In genomic region chr10:80442989-80443388, GRCm38 (mm10) we compare ENCODE assay signal across 22 mouse cellular contexts. TPM values are rescaled to one million over a fixed set of nuclear protein-coding genes. Genes with fewer than 3 reads are reported as not detected.
DNase-seq lines count a peak whose midpoint lies in the region; ATAC-seq and TF ChIP-seq lines count a peak whose summit lies in the region.
"Had no signal": no experiment of that assay in that cellular context is flagged by ENCODE, and none has a peak within 500 bp of the region (broad histone marks: within the 10 kb centered on the region; RNA-seq: fewer than 3 reads in every experiment).

No protein-coding gene starts in this region.

- peaks cover 52% of the 10 kb centered on the region for H3K27me3 ChIP-seq in heart, embryonic 13.5 days (replicated peaks)
- H3K27me3 ChIP-seq in midbrain, embryonic 16.5 days (ENCODE audit: control insufficient read depth, insufficient read depth, low read depth, low read length), result no peaks in the 10 kb centered on the region; the same call in 1 of the 2 replicates
- H3K27me3 ChIP-seq in midbrain, embryonic 11.5 days (ENCODE audit: control insufficient read depth, insufficient read depth, low read length), result no peaks in the 10 kb centered on the region
- H3K27me3 ChIP-seq in CH12.LX (replicated peaks), result peaks cover 9% of the 10 kb centered on the region
- no peaks in the 10 kb centered on the region for H3K27me3 ChIP-seq in liver, embryonic 16.5 days (ENCODE audit: control insufficient read depth, insufficient read depth, low read depth, low read length)
- H3K27me3 ChIP-seq: midbrain, embryonic 15.5 days had no signal

- no peaks in the 10 kb centered on the region for H3K79me2 ChIP-seq in CH12.LX (replicated peaks; ENCODE audit: control insufficient read depth, extremely low read depth, insufficient read depth, poor library complexity, severe bottlenecking)

- H3K4me3 ChIP-seq in heart, embryonic 13.5 days, result no peak overlapping the region
- H3K4me3 ChIP-seq in midbrain, embryonic 16.5 days (ENCODE audit: low read depth, low read length), result no peak overlapping the region
- H3K4me3 ChIP-seq in midbrain, embryonic 11.5 days (ENCODE audit: low read depth, low read length), result no peak overlapping the region
- H3K4me3 ChIP-seq in CH12.LX (replicated peaks in 1 of 3; ENCODE audit: low read depth in 2 of 3, low read length in 2 of 3, poor library complexity in 1 of 3), result no peak overlapping the region
- H3K4me3 ChIP-seq in liver, embryonic 16.5 days (ENCODE audit: low read depth, low read length), result no peak overlapping the region
- H3K4me3 ChIP-seq: forebrain, embryonic 12.5 days; heart, adult 2 months; lung, embryonic 15.5 days; midbrain, embryonic 15.5 days had no signal

- peak; percentile 49; the same call in 1 of the 2 replicates for TF ChIP-seq POLR2A in CH12.LX (IDR thresholded peaks at IDR 0.05; ENCODE audit: low read depth, low read length)

- intact Hi-C loops in heart, postnatal 14 days (cut with DNase I), result no loop called here

- DNase-seq in heart, postnatal 14 days, result no peak
- no peak for DNase-seq in midbrain, embryonic 11.5 days (ENCODE audit: low spot score, missing footprints)
- DNase-seq in CH12.LX (ENCODE audit: extremely low read depth), result peak; percentile 97
- DNase-seq in kidney, postnatal 4 days, result no peak
- DNase-seq: cerebellum, adult 2 months; cerebellum, postnatal 36 days; gastrocnemius, postnatal 14 days; heart, adult 2 months; retina, postnatal 1 day; thymus, postnatal 14 days had no signal

- peaks cover 9% of the 10 kb centered on the region for H3K4me1 ChIP-seq in heart, embryonic 13.5 days
- no peaks in the 10 kb centered on the region for H3K4me1 ChIP-seq in midbrain, embryonic 16.5 days (ENCODE audit: control insufficient read depth, insufficient read depth, low read length)
- H3K4me1 ChIP-seq in midbrain, embryonic 11.5 days (ENCODE audit: control insufficient read depth, insufficient read depth, low read length), result peaks cover 4% of the 10 kb centered on the region; the same call in 1 of the 2 replicates
- peaks cover 34 to 73% of the 10 kb centered on the region in 2 experiments for H3K4me1 ChIP-seq in CH12.LX (ENCODE audit: control insufficient read depth in 1 of 2, insufficient read depth in 2 of 2)
- H3K4me1 ChIP-seq in liver, embryonic 16.5 days (ENCODE audit: control insufficient read depth, low read depth, low read length), result peaks cover 19% of the 10 kb centered on the region

- ATAC-seq in heart, embryonic 13.5 days (ENCODE audit: extremely low read depth, insufficient number of reproducible peaks, low FRiP score, low TSS enrichment), result no peak
- ATAC-seq in midbrain, embryonic 16.5 days, result no peak
- no peak for ATAC-seq in midbrain, embryonic 11.5 days (ENCODE audit: low FRiP score)
- peak; percentile 19; the same call in 1 of the 2 replicates for ATAC-seq in liver, embryonic 16.5 days (ENCODE audit: low read depth)
- ATAC-seq in megakaryocyte progenitor cell, adult 5-6 weeks (replicated peaks; ENCODE audit: poor library complexity), result no peak
- ATAC-seq: midbrain, embryonic 15.5 days had no signal

- dilution Hi-C loops in CH12.LX (cut with MboI; ENCODE audit: extremely low pct_ligation_motif_present, extremely low pct_unique_long_range_greater_than_20kb, low sequenced_read_pairs), result no loop called here

- WGBS in heart, embryonic 13.5 days, result 43% methylated on average over 2 of the region's 2 CpGs
- WGBS in midbrain, embryonic 16.5 days, result 54% methylated on average over 2 of the region's 2 CpGs
- WGBS in midbrain, embryonic 11.5 days, result 53% methylated on average over 2 of the region's 2 CpGs
- 23% methylated on average over 2 of the region's 2 CpGs for WGBS in liver, embryonic 16.5 days (ENCODE audit: insufficient replicate concordance)

- peak; percentile 96 for TF ChIP-seq EP300 in CH12.LX (IDR thresholded peaks at IDR 0.05; ENCODE audit: low read length)

- in situ Hi-C loops in CH12.LX (cut with MboI; ENCODE audit: low pct_ligation_motif_present, low pct_unique_long_range_greater_than_20kb, low sequenced_read_pairs), result loop anchor here (25.0 kb wide), 1 partner anchor 244 kb away; the partner anchor contains the start of gene Mknk2

- no peak overlapping the region for H3K27ac ChIP-seq in heart, embryonic 13.5 days (replicated peaks)
- no peak overlapping the region for H3K27ac ChIP-seq in midbrain, embryonic 16.5 days (ENCODE audit: low read length)
- no peak overlapping the region for H3K27ac ChIP-seq in midbrain, embryonic 11.5 days (ENCODE audit: low read depth, low read length)
- H3K27ac ChIP-seq in CH12.LX (ENCODE audit: insufficient read depth, low read depth), result peak overlapping the region; percentile 97
- no peak overlapping the region for H3K27ac ChIP-seq in liver, embryonic 16.5 days (ENCODE audit: low read length)
- H3K27ac ChIP-seq: forebrain, embryonic 12.5 days; heart, adult 2 months; kidney, postnatal 0 days; lung, embryonic 15.5 days; midbrain, embryonic 15.5 days had no signal

- TF ChIP-seq CTCF in CH12.LX (conservative IDR thresholded peaks at IDR 0.05 in 1 of 2, IDR thresholded peaks at IDR 0.05 in 1 of 2; ENCODE audit: low read depth in 2 of 2, low read length in 2 of 2), result no peak

- peak; percentile 3 for TF ChIP-seq RAD21 in CH12.LX (IDR thresholded peaks at IDR 0.05; ENCODE audit: low read depth, low read length)

- H3K4me2 ChIP-seq in heart, embryonic 13.5 days, result no peak overlapping the region
- H3K4me2 ChIP-seq in midbrain, embryonic 16.5 days (ENCODE audit: low read length), result no peak overlapping the region
- no peak overlapping the region for H3K4me2 ChIP-seq in midbrain, embryonic 11.5 days
- peak overlapping the region; percentile 48; the same call in 1 of the 2 replicates for H3K4me2 ChIP-seq in CH12.LX (ENCODE audit: insufficient read depth, low read depth, poor library complexity, severe bottlenecking)
- no peak overlapping the region for H3K4me2 ChIP-seq in liver, embryonic 16.5 days (ENCODE audit: low read depth, low read length)
- H3K4me2 ChIP-seq: forebrain, embryonic 12.5 days; lung, embryonic 15.5 days; midbrain, embryonic 15.5 days had no signal

- H3K9me3 ChIP-seq in heart, embryonic 13.5 days, result no peaks in the 10 kb centered on the region
- H3K9me3 ChIP-seq in midbrain, embryonic 16.5 days (replicated peaks; ENCODE audit: control insufficient read depth, low read length, poor library complexity, severe bottlenecking), result no peaks in the 10 kb centered on the region
- no peaks in the 10 kb centered on the region for H3K9me3 ChIP-seq in midbrain, embryonic 11.5 days (ENCODE audit: control insufficient read depth, low read length)
- H3K9me3 ChIP-seq in CH12.LX (replicated peaks; ENCODE audit: low read length), result no peaks in the 10 kb centered on the region
- H3K9me3 ChIP-seq in liver, embryonic 16.5 days (replicated peaks; ENCODE audit: control insufficient read depth, low read length), result no peaks in the 10 kb centered on the region
- H3K9me3 ChIP-seq: forebrain, embryonic 12.5 days; lung, embryonic 15.5 days; midbrain, embryonic 15.5 days had no signal

- H3K9ac ChIP-seq in heart, embryonic 13.5 days, result 0 out of 2 replicates have a peak overlapping the region, but pooled peaks have one; percentile 37
- 0 out of 2 replicates have a peak overlapping the region, but pooled peaks have one; percentile 6 for H3K9ac ChIP-seq in midbrain, embryonic 16.5 days (ENCODE audit: low read depth, low read length)
- H3K9ac ChIP-seq in midbrain, embryonic 11.5 days (ENCODE audit: low read length), result no peak overlapping the region
- H3K9ac ChIP-seq in CH12.LX (ENCODE audit: insufficient read depth, low read depth), result peak overlapping the region; percentile 33; the same call in 1 of the 2 replicates
- H3K9ac ChIP-seq in liver, embryonic 16.5 days (ENCODE audit: low read depth, low read length), result no peak overlapping the region
- H3K9ac ChIP-seq: forebrain, embryonic 12.5 days; lung, embryonic 15.5 days; midbrain, embryonic 15.5 days had no signal

- H3K36me3 ChIP-seq in heart, embryonic 13.5 days, result no peaks in the 10 kb centered on the region
- no peaks in the 10 kb centered on the region for H3K36me3 ChIP-seq in midbrain, embryonic 16.5 days (ENCODE audit: control insufficient read depth, insufficient read depth, low read length)
- H3K36me3 ChIP-seq in midbrain, embryonic 11.5 days (ENCODE audit: control insufficient read depth, insufficient read depth, low read length), result no peaks in the 10 kb centered on the region
- H3K36me3 ChIP-seq in CH12.LX (replicated peaks in 1 of 2; ENCODE audit: control insufficient read depth in 1 of 2, insufficient read depth in 1 of 2, low read length in 1 of 2), result no peaks in the 10 kb centered on the region
- H3K36me3 ChIP-seq in liver, embryonic 16.5 days (ENCODE audit: control insufficient read depth, insufficient read depth), result no peaks in the 10 kb centered on the region
- H3K36me3 ChIP-seq: forebrain, embryonic 12.5 days; lung, embryonic 15.5 days; midbrain, embryonic 15.5 days had no signal

RNA-seq across cellular contexts. Expression of gene Tcf3, which starts 9.5 kb away (rescaled TPM):
- 55.9 and 57.6 TPM in 2 replicates for polyA plus RNA-seq in heart, embryonic 13.5 days (2015; fragmentation: Nextera tagmentation; extraction: Ambion mirVana)
- total RNA-seq in heart, postnatal 14 days (2021), result 10 to 100 TPM; 31.7 to 32.5 TPM
- 30.2 and 35.2 TPM in 2 replicates for polyA plus RNA-seq in midbrain, embryonic 16.5 days (2015; fragmentation: Nextera tagmentation; extraction: Ambion mirVana)
- 135 and 154 TPM in 2 replicates for polyA plus RNA-seq in midbrain, embryonic 11.5 days (2014; fragmentation: Nextera tagmentation; extraction: Ambion mirVana)
- total RNA-seq in CH12.LX (2012; rRNA removed) (179 and 207 TPM in 2 replicates), CH12.LX (2014; rRNA removed) (139 and 146 TPM in 2 replicates)
- 208 and 223 TPM in 2 replicates for polyA plus RNA-seq in CH12.LX (2012; ENCODE audit: insufficient read length, low read depth)
- polyA plus RNA-seq in liver, embryonic 16.5 days (2015; fragmentation: Nextera tagmentation; extraction: Ambion mirVana), result 39.8 and 44.4 TPM in 2 replicates
- 29.9 and 35.3 TPM in 2 replicates for total RNA-seq in megakaryocyte progenitor cell, adult 5-6 weeks (2015)
- total RNA-seq in megakaryocyte progenitor cell, adult 5-6 weeks (2017), result 33.5 and 51.0 TPM in 2 replicates

RNA-seq across cellular contexts. Expression of gene Uqcr11, which starts 36.4 kb away (rescaled TPM):
- polyA plus RNA-seq in heart, embryonic 13.5 days (2015; fragmentation: Nextera tagmentation; extraction: Ambion mirVana), result 1,246 and 1,505 TPM in 2 replicates
- 1,000 to 10,000 TPM; 1,852 to 1,908 TPM for total RNA-seq in heart, postnatal 14 days (2021)
- 455 and 532 TPM in 2 replicates for polyA plus RNA-seq in midbrain, embryonic 16.5 days (2015; fragmentation: Nextera tagmentation; extraction: Ambion mirVana)
- polyA plus RNA-seq in midbrain, embryonic 11.5 days (2014; fragmentation: Nextera tagmentation; extraction: Ambion mirVana), result 404 and 476 TPM in 2 replicates
- total RNA-seq in CH12.LX (2012; rRNA removed) (466 and 529 TPM in 2 replicates), CH12.LX (2014; rRNA removed) (442 and 444 TPM in 2 replicates)
- polyA plus RNA-seq in CH12.LX (2012; ENCODE audit: insufficient read length, low read depth), result 206 and 248 TPM in 2 replicates
- 509 and 519 TPM in 2 replicates for polyA plus RNA-seq in liver, embryonic 16.5 days (2015; fragmentation: Nextera tagmentation; extraction: Ambion mirVana)
- 202 and 210 TPM in 2 replicates for total RNA-seq in megakaryocyte progenitor cell, adult 5-6 weeks (2015)
- 184 and 263 TPM in 2 replicates for total RNA-seq in megakaryocyte progenitor cell, adult 5-6 weeks (2017)

RNA-seq across cellular contexts. Expression of gene Mbd3, which starts 43.6 kb away (rescaled TPM):
- 170 and 182 TPM in 2 replicates for polyA plus RNA-seq in heart, embryonic 13.5 days (2015; fragmentation: Nextera tagmentation; extraction: Ambion mirVana)
- 10 to 100 TPM; 78.6 to 84.0 TPM for total RNA-seq in heart, postnatal 14 days (2021)
- polyA plus RNA-seq in midbrain, embryonic 16.5 days (2015; fragmentation: Nextera tagmentation; extraction: Ambion mirVana), result 174 and 188 TPM in 2 replicates
- polyA plus RNA-seq in midbrain, embryonic 11.5 days (2014; fragmentation: Nextera tagmentation; extraction: Ambion mirVana), result 222 and 252 TPM in 2 replicates
- total RNA-seq in CH12.LX (2012; rRNA removed) (61.9 and 67.0 TPM in 2 replicates), CH12.LX (2014; rRNA removed) (48.7 and 51.5 TPM in 2 replicates)
- polyA plus RNA-seq in CH12.LX (2012; ENCODE audit: insufficient read length, low read depth), result 131 and 133 TPM in 2 replicates
- 49.2 and 52.7 TPM in 2 replicates for polyA plus RNA-seq in liver, embryonic 16.5 days (2015; fragmentation: Nextera tagmentation; extraction: Ambion mirVana)
- 91.1 and 96.6 TPM in 2 replicates for total RNA-seq in megakaryocyte progenitor cell, adult 5-6 weeks (2015)
- total RNA-seq in megakaryocyte progenitor cell, adult 5-6 weeks (2017), result 82.8 and 90.8 TPM in 2 replicates

RNA-seq across cellular contexts. Expression of gene Onecut3, which starts 51.6 kb away (rescaled TPM):
- not detected in 2 replicates for polyA plus RNA-seq in heart, embryonic 13.5 days (2015; fragmentation: Nextera tagmentation; extraction: Ambion mirVana)
- total RNA-seq in heart, postnatal 14 days (2021), result not detected
- 1.2 and 1.6 TPM in 2 replicates for polyA plus RNA-seq in midbrain, embryonic 16.5 days (2015; fragmentation: Nextera tagmentation; extraction: Ambion mirVana)
- polyA plus RNA-seq in midbrain, embryonic 11.5 days (2014; fragmentation: Nextera tagmentation; extraction: Ambion mirVana), result 2.7 and 2.8 TPM in 2 replicates
- total RNA-seq in CH12.LX (2012; rRNA removed) (not detected in 2 replicates), CH12.LX (2014; rRNA removed) (not detected in 2 replicates)
- polyA plus RNA-seq in CH12.LX (2012; ENCODE audit: insufficient read length, low read depth), result not detected in 2 replicates
- polyA plus RNA-seq in liver, embryonic 16.5 days (2015; fragmentation: Nextera tagmentation; extraction: Ambion mirVana), result 0.02 TPM in 1 of 2 replicates, not detected in the other
- not detected in 2 replicates for total RNA-seq in megakaryocyte progenitor cell, adult 5-6 weeks (2015)
- total RNA-seq in megakaryocyte progenitor cell, adult 5-6 weeks (2017), result not detected in 2 replicates
- total RNA-seq: adrenal gland, adult 2 months; gastrocnemius, postnatal 14 days; layer of hippocampus, postnatal 25 days; left cerebral cortex, postnatal 10 days had no signal
- polyA plus RNA-seq: adrenal gland, adult 2 months; heart, postnatal 0 days; kidney, postnatal 0 days; lung, embryonic 15.5 days had no signal

RNA-seq across cellular contexts. Expression of gene Mex3d, which starts 55.5 kb away (rescaled TPM):
- 3.8 and 4.5 TPM in 2 replicates for polyA plus RNA-seq in heart, embryonic 13.5 days (2015; fragmentation: Nextera tagmentation; extraction: Ambion mirVana)
- total RNA-seq in heart, postnatal 14 days (2021), result 10 to 100 TPM; 11.8 to 12.2 TPM
- polyA plus RNA-seq in midbrain, embryonic 16.5 days (2015; fragmentation: Nextera tagmentation; extraction: Ambion mirVana), result 13.6 and 15.0 TPM in 2 replicates
- polyA plus RNA-seq in midbrain, embryonic 11.5 days (2014; fragmentation: Nextera tagmentation; extraction: Ambion mirVana), result 11.8 and 12.4 TPM in 2 replicates
- total RNA-seq in CH12.LX (2012; rRNA removed), result 8.4 and 8.5 TPM in 2 replicates
- 4.9 and 6.6 TPM in 2 replicates for total RNA-seq in CH12.LX (2014; rRNA removed)
- polyA plus RNA-seq in CH12.LX (2012; ENCODE audit: insufficient read length, low read depth), result 4.7 and 5.9 TPM in 2 replicates
- polyA plus RNA-seq in liver, embryonic 16.5 days (2015; fragmentation: Nextera tagmentation; extraction: Ambion mirVana), result 0.32 and 0.60 TPM in 2 replicates
- 1.9 and 4.3 TPM in 2 replicates for total RNA-seq in megakaryocyte progenitor cell, adult 5-6 weeks (2015)
- total RNA-seq in megakaryocyte progenitor cell, adult 5-6 weeks (2017), result 2.7 and 7.9 TPM in 2 replicates

Comparison
In these comparisons a context has a peak if more than half of its experiments do, and no peak if none do; other contexts are left out.
1. H3K9ac ChIP-seq: peak in heart, embryonic 13.5 days (single experiment), midbrain, embryonic 16.5 days (single experiment) and CH12.LX (single experiment); none in midbrain, embryonic 11.5 days (single experiment) and liver, embryonic 16.5 days (single experiment).